Mouse (Mus musculus) ES-Bruce4 (cell line): ENCODE measurements around the gene Ccdc180.

Experiments used
- CTCF ChIP-seq: IDR thresholded peaks from one replicate; pipeline ENCODE4 v1.8.1; 2011; ENCODE audit warnings: low read depth, low read length
- EP300 ChIP-seq: IDR thresholded peaks from 2 replicates; pipeline ENCODE4 v1.6.1; 2011; ENCODE audit warnings: low read depth, low read length; ENCODE audit not compliant: insufficient read depth
- POLR2A ChIP-seq: IDR thresholded peaks from one replicate; pipeline ENCODE4 v1.8.1; 2011; ENCODE audit warnings: low read length; ENCODE audit not compliant: insufficient read depth

- TF ChIP-seq CTCF, result no peak
- TF ChIP-seq EP300, result no peak
- no peak for TF ChIP-seq POLR2A
Measured at GRCm38 (mm10) chr4:45947729-45948128, 57.6 kb downstream of the Ccdc180 start.
